Mouse (Mus musculus) stomach, postnatal 0 days (tissue): Measurements from ENCODE around the gene Ttc29.

Experiments
- CTCF ChIP-seq: IDR thresholded peaks from 2 replicates; pipeline ENCODE4 v1.5.1; 2016; ENCODE audit warnings: antibody characterized with exemption, low read depth, mild to moderate bottlenecking, moderate library complexity
- EP300 ChIP-seq: optimal IDR thresholded peaks from 2 replicates; pipeline ENCODE3; 2016; ENCODE audit warnings: antibody characterized with exemption

DNA sequence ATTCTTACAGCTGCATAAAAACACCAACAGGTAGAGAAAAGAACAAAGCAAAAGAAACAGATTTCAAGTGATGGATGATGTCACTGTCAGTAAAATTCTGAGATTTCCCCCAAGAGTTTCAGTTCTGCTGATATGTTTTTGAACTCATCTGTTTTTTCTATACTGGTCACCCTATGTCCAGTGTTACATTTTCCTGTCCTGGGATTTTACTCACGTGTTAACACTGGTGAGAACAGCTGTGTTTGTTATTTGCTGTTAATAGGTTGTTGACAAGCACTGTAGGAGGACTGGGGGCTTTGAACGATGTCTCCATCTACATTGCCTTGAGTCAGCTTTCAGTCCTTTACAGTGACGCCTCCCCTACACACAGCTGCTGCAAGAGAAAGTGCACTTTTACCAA is 53.1 kb downstream of the Ttc29 start:
- no peak for TF ChIP-seq CTCF
- no peak for TF ChIP-seq EP300
